In genomic region chr13:41466191-41466590, GRCm38 (mm10) we compare ENCODE assay signal across 9 mouse cellular contexts. TPM values are rescaled to one million over a fixed set of nuclear protein-coding genes. Genes with fewer than 3 reads are reported as not detected.
DNase-seq lines count a peak whose midpoint lies in the region; ATAC-seq and TF ChIP-seq lines count a peak whose summit lies in the region.
"Had no signal": no experiment of that assay in that cellular context is flagged by ENCODE, and none has a peak within 500 bp of the region (broad histone marks: within the 10 kb centered on the region; RNA-seq: fewer than 3 reads in every experiment).

No protein-coding gene starts in this region.

- no peaks in the 10 kb centered on the region for H3K9me3 ChIP-seq in heart, embryonic 10.5 days
- no peaks in the 10 kb centered on the region for H3K9me3 ChIP-seq in heart, embryonic 11.5 days (replicated peaks; ENCODE audit: control insufficient read depth, low read length)
- H3K9me3 ChIP-seq in forebrain, postnatal 0 days (ENCODE audit: low read length): no peaks in the 10 kb centered on the region

- DNase-seq in heart, adult 18-20 months: peak; percentile 80 to 93
- DNase-seq in heart, embryonic 10.5 days (ENCODE audit: low spot score): no peak
- DNase-seq in kidney, adult 9 months: peak; percentile 81
- DNase-seq in lung, postnatal 36 days: peak; percentile 87
- no peak for DNase-seq in forebrain, postnatal 0 days
- no peak for DNase-seq in right cerebral cortex, postnatal 4 days
- no peak for DNase-seq in c-Kit-positive CD71-positive TER-119-positive erythroid progenitor cells, embryonic 14.5 days (ENCODE audit: low spot score)

- WGBS in heart, embryonic 10.5 days: 68% methylated on average over 1 of the region's 1 CpGs
- WGBS in heart, embryonic 11.5 days (ENCODE audit: insufficient replicate concordance): 73% methylated on average over 1 of the region's 1 CpGs
- 91% methylated on average over 1 of the region's 1 CpGs for WGBS in forebrain, postnatal 0 days

- no peak overlapping the region for H3K9ac ChIP-seq in heart, embryonic 11.5 days (ENCODE audit: low read depth, low read length)
- H3K9ac ChIP-seq in forebrain, postnatal 0 days: no peak overlapping the region
- H3K9ac ChIP-seq: liver, embryonic 14.5 days had no signal

- H3K36me3 ChIP-seq in heart, embryonic 10.5 days: no peaks in the 10 kb centered on the region
- H3K36me3 ChIP-seq in heart, embryonic 11.5 days (ENCODE audit: control insufficient read depth, insufficient read depth, low read length): no peaks in the 10 kb centered on the region
- H3K36me3 ChIP-seq in forebrain, postnatal 0 days (ENCODE audit: insufficient read depth): no peaks in the 10 kb centered on the region

- no peak for ATAC-seq in heart, embryonic 11.5 days (replicated peaks; ENCODE audit: insufficient number of reproducible peaks, low FRiP score, low TSS enrichment)
- ATAC-seq in forebrain, postnatal 0 days: no peak

- H3K4me1 ChIP-seq in heart, embryonic 10.5 days: 0 out of 2 replicates have a peak, but pooled peaks cover 5% of the 10 kb centered on the region
- H3K4me1 ChIP-seq in heart, embryonic 11.5 days (ENCODE audit: control insufficient read depth, insufficient read depth, low read length): no peaks in the 10 kb centered on the region
- H3K4me1 ChIP-seq in forebrain, postnatal 0 days (ENCODE audit: insufficient read depth): no peaks in the 10 kb centered on the region

- peaks cover 38% of the 10 kb centered on the region for H3K27me3 ChIP-seq in heart, embryonic 10.5 days (ENCODE audit: insufficient read depth, poor library complexity, severe bottlenecking)
- H3K27me3 ChIP-seq in heart, embryonic 11.5 days (ENCODE audit: control insufficient read depth, insufficient read depth, low read length): peaks cover 28% of the 10 kb centered on the region
- H3K27me3 ChIP-seq in forebrain, postnatal 0 days (ENCODE audit: insufficient read depth, low read length): no peaks in the 10 kb centered on the region

- H3K4me2 ChIP-seq in heart, embryonic 11.5 days: no peak overlapping the region
- H3K4me2 ChIP-seq in forebrain, postnatal 0 days (ENCODE audit: low read depth): no peak overlapping the region

- no peak for TF ChIP-seq CTCF in forebrain, postnatal 0 days (IDR thresholded peaks at IDR 0.05; ENCODE audit: low read depth)

- H3K4me3 ChIP-seq in heart, embryonic 10.5 days: no peak overlapping the region
- no peak overlapping the region for H3K4me3 ChIP-seq in heart, embryonic 11.5 days (ENCODE audit: low read depth, low read length)
- no peak overlapping the region for H3K4me3 ChIP-seq in forebrain, postnatal 0 days (ENCODE audit: low read depth, low read length)

- no peak overlapping the region for H3K27ac ChIP-seq in heart, embryonic 10.5 days
- H3K27ac ChIP-seq in heart, embryonic 11.5 days (ENCODE audit: low read depth, low read length): peak overlapping the region; percentile 62; the same call in 1 of the 2 replicates
- H3K27ac ChIP-seq in forebrain, postnatal 0 days (ENCODE audit: low read depth, low read length): no peak overlapping the region
- H3K27ac ChIP-seq: liver, embryonic 14.5 days had no signal

RNA-seq across cellular contexts. Expression of gene Nedd9, which starts 21.0 kb away (rescaled TPM):
- 10 to 100 TPM; 19.8 to 24.1 TPM for total RNA-seq in heart, adult 18-20 months (2021)
- polyA plus RNA-seq in heart, embryonic 10.5 days (2016; fragmentation: Nextera tagmentation; extraction: Ambion mirVana): 14.7 and 15.8 TPM in 2 replicates
- 19.2 and 22.3 TPM in 2 replicates for polyA plus RNA-seq in heart, embryonic 11.5 days (2014; fragmentation: Nextera tagmentation; extraction: Ambion mirVana)
- total RNA-seq in forebrain, postnatal 0 days (2014; rRNA removed): 25.5 and 30.5 TPM in 2 replicates
- 9.5 and 12.6 TPM in 2 replicates for polyA plus RNA-seq in forebrain, postnatal 0 days (2015; fragmentation: Nextera tagmentation; extraction: Ambion mirVana)

Comparison
In these comparisons a context has a peak if more than half of its experiments do, and no peak if none do; other contexts are left out.
1. DNase-seq: peak in heart, adult 18-20 months (2 of 2), kidney, adult 9 months (single experiment) and lung, postnatal 36 days (single experiment); none in heart, embryonic 10.5 days (single experiment), forebrain, postnatal 0 days (single experiment), right cerebral cortex, postnatal 4 days (single experiment) and c-Kit-positive CD71-positive TER-119-positive erythroid progenitor cells, embryonic 14.5 days (single experiment).